Mouse (Mus musculus) testis, adult 2 months (tissue): ENCODE data around the gene Supt6.

Experiments
- CTCF ChIP-seq: fragments of 200-500 bp; IDR thresholded peaks from 2 replicates; pipeline ENCODE4 v1.5.1; 2012; ENCODE audit warnings: low read depth, mild to moderate bottlenecking, inconsistent platforms, low read length, moderate library complexity; ENCODE audit not compliant: control insufficient read depth, insufficient read depth, insufficient replicate concordance
- POLR2A ChIP-seq: fragments of 200-500 bp; IDR thresholded peaks from 2 replicates; pipeline ENCODE4 v1.6.1; 2012; ENCODE audit warnings: low read depth, mild to moderate bottlenecking, inconsistent platforms, low read length, moderate library complexity; ENCODE audit not compliant: control insufficient read depth

- TF ChIP-seq POLR2A, result no peak; the same call in 1 of the 2 replicates
- TF ChIP-seq CTCF, result no peak
Measured at GRCm38 (mm10) chr11:78178859-78179437, 66.8 kb downstream of the Supt6 start.
